Mouse (Mus musculus) frontal cortex, postnatal 14 days (tissue): ENCODE results near the gene Camkk2.

ENCODE experiments used
- DNase-seq, 2 experiments: peaks; one replicate each; pipeline ENCODE4 v3.0.0; 2022; ENCODE audit warnings: low spot score in 2 of 2

Camkk2 gene

GRCm38 (mm10) chr5:122782066-122782465, 2.9 kb upstream of the Camkk2 start:
- no peak for DNase-seq

GRCm38 (mm10) chr5:122780791-122781432, 1.7 kb upstream of the Camkk2 start:
- DNase-seq, result no peak

GRCm38 (mm10) chr5:122778231-122779226, 680 bp downstream of the Camkk2 start:
- DNase-seq, result no peak

- DNase-seq, result no peak
These were observed 1.9 kb downstream of the Camkk2 start for GRCm38 (mm10) chr5:122777322-122777721.

- DNase-seq, result no peak
These were observed 3.4 kb downstream of the Camkk2 start for GRCm38 (mm10) chr5:122775646-122776286.

GRCm38 (mm10) chr5:122774743-122775611, 4.2 kb downstream of the Camkk2 start:
- DNase-seq, result no peak

GRCm38 (mm10) chr5:122773756-122774155, 5.5 kb downstream of the Camkk2 start:
- DNase-seq, result no peak

GRCm38 (mm10) chr5:122771428-122771827, 7.8 kb downstream of the Camkk2 start:
- no peak for DNase-seq

- no peak for DNase-seq
These were observed 8.4 kb downstream of the Camkk2 start for GRCm38 (mm10) chr5:122770806-122771261.

GRCm38 (mm10) chr5:122770304-122770703, 8.9 kb downstream of the Camkk2 start:
- no peak for DNase-seq

GRCm38 (mm10) chr5:122769101-122769568, 10.1 kb downstream of the Camkk2 start:
- no peak for DNase-seq

- DNase-seq, result no peak
These were observed 11.9 kb downstream of the Camkk2 start for GRCm38 (mm10) chr5:122767283-122767682.

- no peak for DNase-seq
These were observed 15.2 kb downstream of the Camkk2 start for GRCm38 (mm10) chr5:122764032-122764464.

- DNase-seq, result no peak
These were observed 15.8 kb downstream of the Camkk2 start for GRCm38 (mm10) chr5:122763271-122764031.

GRCm38 (mm10) chr5:122756680-122757079, 22.5 kb downstream of the Camkk2 start:
- no peak for DNase-seq

GRCm38 (mm10) chr5:122756144-122756543, 23.1 kb downstream of the Camkk2 start:
- DNase-seq, result no peak

- DNase-seq, result no peak
These were observed 23.6 kb downstream of the Camkk2 start for GRCm38 (mm10) chr5:122755620-122756019.

- no peak for DNase-seq
These were observed 24.7 kb downstream of the Camkk2 start for GRCm38 (mm10) chr5:122754477-122754876.

- no peak for DNase-seq
These were observed 31.3 kb downstream of the Camkk2 start for GRCm38 (mm10) chr5:122747950-122748349.

- DNase-seq, result no peak
These were observed 35.3 kb downstream of the Camkk2 start for GRCm38 (mm10) chr5:122743880-122744422.
